Mouse (Mus musculus) thymus, adult 2 months (tissue): Measurements from ENCODE around the gene Sdhb. TPM values are rescaled to one million over a fixed set of nuclear protein-coding genes. Genes with fewer than 3 reads are reported as not detected.

Experiments used
- DNase-seq: peaks from one replicate; pipeline ENCODE4 v3.0.0; 2021
- H3K27ac ChIP-seq: fragments of 200-500 bp; 2 replicates; pipeline ENCODE4 v1.5.1; 2012; ENCODE audit warnings: low read length, control low read depth; ENCODE audit not compliant: control insufficient read depth, insufficient read depth
- H3K27me3 ChIP-seq: fragments of 200-500 bp; 2 replicates; pipeline ENCODE4 v1.6.1; 2012; ENCODE audit warnings: mild to moderate bottlenecking, low read length, moderate library complexity, mixed read lengths; ENCODE audit not compliant: control insufficient read depth, insufficient read depth
- H3K36me3 ChIP-seq: fragments of 200-500 bp; 2 replicates; pipeline ENCODE4 v1.6.1; 2012; ENCODE audit warnings: mild to moderate bottlenecking, low read length, moderate library complexity; ENCODE audit not compliant: control insufficient read depth, insufficient read depth
- H3K4me1 ChIP-seq: fragments of 200-500 bp; replicated peaks from 2 replicates; pipeline ENCODE4 v1.6.1; 2012; ENCODE audit warnings: low read length; ENCODE audit not compliant: control insufficient read depth, insufficient read depth
- H3K4me3 ChIP-seq: fragments of 200-500 bp; 2 replicates; pipeline ENCODE4 v1.5.1; 2012; ENCODE audit warnings: mild to moderate bottlenecking, low read length, control low read depth, moderate library complexity; ENCODE audit not compliant: control insufficient read depth, insufficient read depth
- CTCF ChIP-seq: fragments of 200-500 bp; IDR thresholded peaks from 2 replicates; pipeline ENCODE4 v1.5.1; 2012; ENCODE audit warnings: mild to moderate bottlenecking, control low read depth, low read length, moderate library complexity, borderline replicate concordance; ENCODE audit not compliant: control insufficient read depth, poor library complexity, insufficient read depth; ENCODE audit errors: extremely low read depth
- POLR2A ChIP-seq: fragments of 200-500 bp; IDR thresholded peaks from 2 replicates; pipeline ENCODE4 v1.6.1; 2012; ENCODE audit warnings: mild to moderate bottlenecking, low read length, control low read depth, moderate library complexity; ENCODE audit not compliant: control insufficient read depth, poor library complexity, insufficient read depth; ENCODE audit errors: extremely low read depth
- WGBS: fragments of 180-500 bp; shearing (Covaris S2); methylation state at CpG from one replicate; pipeline ENCODE4 v1.1.7; 2018; 5-methylcytosine and 5-hydroxymethylcytosine counted together
- polyA plus RNA-seq: library from polyadenylated mRNA; depleted of rRNA; stranded (reverse); fragments of >200 nt; gene quantifications from 2 replicates; pipeline ENCODE4 v1.2.3, GENCODE M21; 2012

Sdhb gene
- polyA plus RNA-seq, 1 experiment, result 239 TPM

- Histone ChIP-seq H3K4me3 (no peak overlapping the region), H3K36me3 (no peaks in the 10 kb centered on the region), H3K4me1 (no peaks in the 10 kb centered on the region; the same call in 1 of the 2 replicates), H3K27me3 (no peaks in the 10 kb centered on the region), H3K27ac (no peak overlapping the region)
- DNase-seq, result no peak
- no peak for TF ChIP-seq CTCF
- no peak for TF ChIP-seq POLR2A
- 98% methylated on average over 5 of the region's 5 CpGs for WGBS
Observed at GRCm38 (mm10) chr4:140916296-140916695, 44.7 kb upstream of the Sdhb start.

DNA sequence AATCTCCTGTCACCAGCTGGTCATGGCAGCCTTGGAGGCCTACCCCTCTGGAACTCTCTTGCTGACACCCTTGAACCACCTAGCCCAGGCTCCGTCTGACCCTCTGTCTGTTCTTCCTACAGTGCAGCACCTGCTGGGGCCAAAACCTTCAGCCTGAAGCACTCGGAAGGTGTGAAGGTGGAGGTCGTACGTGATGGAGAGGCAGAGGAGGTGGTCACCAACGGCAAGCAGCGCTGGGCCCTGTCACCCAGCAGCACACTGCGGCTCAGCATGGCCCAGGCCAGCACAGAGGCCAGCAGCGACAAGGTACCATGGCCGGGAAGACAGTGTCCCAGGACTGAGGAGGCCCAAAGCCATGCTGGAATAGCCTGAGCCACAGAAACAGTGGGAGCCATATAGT, 43.6 kb upstream of the Sdhb start:
- 98% methylated on average over 9 of the region's 9 CpGs for WGBS
- Histone ChIP-seq H3K4me1 (no peaks in the 10 kb centered on the region; the same call in 1 of the 2 replicates), H3K27ac (no peak overlapping the region), H3K36me3 (no peaks in the 10 kb centered on the region), H3K27me3 (no peaks in the 10 kb centered on the region), H3K4me3 (no peak overlapping the region)
- DNase-seq, result no peak
- TF ChIP-seq POLR2A, result no peak
- no peak for TF ChIP-seq CTCF

DNA sequence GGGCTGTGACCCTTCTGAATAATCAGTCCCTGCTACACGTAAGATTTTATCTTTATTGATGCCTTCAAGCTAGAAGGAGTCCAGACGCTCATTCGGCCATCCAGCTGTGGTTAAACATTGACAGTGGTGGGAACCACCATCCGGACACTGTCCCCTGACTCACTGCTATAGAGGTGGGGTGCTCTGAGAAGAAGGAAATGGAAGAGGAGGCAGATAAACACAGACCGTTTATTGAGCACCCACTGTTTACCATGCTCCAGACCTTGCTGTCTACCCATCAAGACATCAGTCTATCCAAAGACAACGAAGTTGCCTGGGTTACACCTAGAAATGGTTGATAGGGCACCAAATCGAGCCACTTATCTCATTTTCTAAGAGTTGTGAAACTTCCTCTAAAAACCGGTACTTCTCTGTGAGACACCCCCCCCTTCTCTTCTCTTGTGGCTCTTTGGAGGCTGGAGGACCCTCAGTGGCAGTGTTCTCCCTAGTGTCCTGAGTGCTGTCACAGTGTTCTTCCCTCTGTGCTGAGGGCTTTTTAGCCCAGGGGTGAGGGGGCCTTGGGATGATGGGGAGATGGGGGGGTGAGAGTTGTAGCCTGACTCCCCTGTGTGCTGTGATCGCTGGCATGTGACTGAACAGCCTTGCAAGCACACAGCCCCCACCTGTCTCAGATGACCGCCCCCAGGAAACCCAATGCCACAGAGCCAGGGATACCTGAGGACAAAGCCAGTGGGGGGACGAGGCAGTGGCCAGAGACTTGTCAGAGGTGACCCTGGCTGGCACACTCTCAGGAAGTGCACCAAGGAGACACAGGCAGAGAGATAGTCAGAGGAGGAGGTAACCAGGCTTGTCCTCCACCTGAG, 40.8 kb upstream of the Sdhb start:
- Histone ChIP-seq H3K4me1 (no peaks in the 10 kb centered on the region; the same call in 1 of the 2 replicates), H3K4me3 (no peak overlapping the region), H3K27ac (no peak overlapping the region), H3K27me3 (no peaks in the 10 kb centered on the region), H3K36me3 (no peaks in the 10 kb centered on the region)
- 49% methylated on average over 11 of the region's 11 CpGs for WGBS
- DNase-seq, result no peak
- no peak for TF ChIP-seq CTCF

DNA sequence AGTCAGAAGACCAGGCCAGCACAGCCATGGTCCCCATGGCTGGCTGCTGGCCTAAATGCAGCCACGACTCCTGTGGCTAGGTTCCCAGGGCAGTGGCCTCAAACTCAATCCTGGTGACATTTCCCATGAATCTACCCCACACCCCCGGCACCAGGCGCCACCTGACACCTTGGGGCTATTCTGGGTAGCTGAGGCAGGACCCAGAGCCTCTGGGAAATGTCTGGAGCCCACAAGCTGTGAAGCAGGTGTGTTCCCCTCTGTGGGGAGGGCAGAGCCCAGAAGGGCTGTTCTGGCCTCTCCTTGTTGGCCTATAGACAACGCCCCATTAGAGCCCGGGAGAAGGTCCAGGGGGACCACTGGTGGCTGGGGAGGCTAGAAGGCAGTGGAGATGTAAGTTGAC, 38.5 kb upstream of the Sdhb start:
- no peaks in the 10 kb centered on the region for H3K36me3 ChIP-seq

DNA sequence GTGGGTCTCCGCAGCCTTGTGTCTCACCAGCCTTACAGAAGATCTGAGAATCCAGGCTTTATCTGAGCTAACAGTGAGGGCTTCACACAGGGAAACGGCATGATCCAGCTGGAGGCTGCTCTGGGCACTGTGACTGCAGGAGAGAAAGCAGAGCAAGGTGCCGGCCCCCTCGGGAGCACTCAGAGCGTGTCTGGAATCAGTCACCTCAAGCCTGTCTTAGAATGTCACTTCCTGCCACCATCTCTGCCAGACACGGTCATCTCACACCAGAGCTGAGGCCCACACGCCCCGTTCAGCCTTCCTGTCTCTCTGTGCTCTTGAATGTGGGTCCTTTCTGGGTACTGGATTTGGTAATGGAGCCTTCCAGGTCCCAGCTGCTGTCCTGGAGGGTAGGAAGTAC, 35.4 kb upstream of the Sdhb start:
- no peak overlapping the region for H3K4me3 ChIP-seq
- H3K27ac ChIP-seq, result no peak overlapping the region
- 62% methylated on average over 8 of the region's 8 CpGs for WGBS
- H3K4me1 ChIP-seq, result peaks cover 15% of the 10 kb centered on the region
- no peaks in the 10 kb centered on the region for H3K36me3 ChIP-seq
- TF ChIP-seq POLR2A (no peak), CTCF (no peak)
- no peaks in the 10 kb centered on the region for H3K27me3 ChIP-seq
- DNase-seq, result no peak

More for the DNA sequence above, 38.5 kb upstream of the Sdhb start:
- Histone ChIP-seq H3K4me3 (no peak overlapping the region), H3K27me3 (no peaks in the 10 kb centered on the region), H3K27ac (no peak overlapping the region), H3K4me1 (peaks cover 7% of the 10 kb centered on the region)
- DNase-seq, result no peak
- TF ChIP-seq CTCF, result no peak
- TF ChIP-seq POLR2A, result no peak
- 85% methylated on average over 5 of the region's 5 CpGs for WGBS

DNA sequence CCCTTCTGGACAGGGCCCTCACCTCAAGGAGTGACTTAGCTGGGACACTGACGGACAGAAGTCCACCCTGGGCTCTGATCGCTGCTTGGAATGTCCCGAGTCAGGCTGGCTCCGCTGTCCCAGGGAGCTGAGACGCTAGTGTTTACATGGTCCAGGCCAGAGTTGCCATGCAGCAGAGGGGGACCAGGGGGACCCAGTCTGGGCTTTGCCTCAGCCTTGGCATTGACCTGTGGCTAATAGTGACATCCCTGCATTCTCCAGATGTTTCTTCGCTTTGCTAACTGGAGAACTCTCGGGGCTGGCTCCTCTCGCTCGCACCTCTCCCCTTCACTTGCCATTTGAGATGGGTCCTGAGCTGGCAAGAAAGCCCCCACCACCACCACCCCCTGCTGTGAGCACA, 32.7 kb upstream of the Sdhb start:
- H3K4me1 ChIP-seq, result peaks cover 23% of the 10 kb centered on the region
- H3K4me3 ChIP-seq, result no peak overlapping the region
- no peaks in the 10 kb centered on the region for H3K36me3 ChIP-seq
- H3K27me3 ChIP-seq, result no peaks in the 10 kb centered on the region
- DNase-seq, result no peak
- TF ChIP-seq CTCF, result no peak
- no peak for TF ChIP-seq POLR2A
- no peak overlapping the region for H3K27ac ChIP-seq
- 95% methylated on average over 9 of the region's 9 CpGs for WGBS

DNA sequence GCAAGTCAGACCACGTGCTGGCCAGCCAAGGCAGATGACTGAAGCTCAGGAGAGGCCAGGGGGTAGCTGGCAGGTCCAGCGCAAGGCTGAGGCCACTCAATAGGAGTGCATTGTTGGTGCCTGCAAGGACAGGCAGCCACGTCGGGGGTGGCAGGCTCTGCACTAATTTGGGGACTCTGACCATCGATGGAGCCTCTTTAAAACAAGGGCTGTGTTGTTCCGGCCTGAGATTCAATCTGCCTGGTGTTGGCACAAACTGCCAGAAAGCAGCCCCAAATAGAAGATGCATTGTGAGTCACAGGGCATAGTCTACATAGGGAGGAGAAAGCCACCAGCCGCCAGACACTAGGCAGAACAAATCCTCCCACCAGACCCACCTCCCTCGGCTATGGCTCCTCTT, 31.3 kb upstream of the Sdhb start:
- no peak for TF ChIP-seq CTCF
- TF ChIP-seq POLR2A, result no peak
- DNase-seq, result no peak
- H3K27me3 ChIP-seq, result no peaks in the 10 kb centered on the region
- WGBS, result 93% methylated on average over 8 of the region's 8 CpGs
- H3K4me1 ChIP-seq, result peaks cover 23% of the 10 kb centered on the region
- H3K4me3 ChIP-seq, result no peak overlapping the region
- no peaks in the 10 kb centered on the region for H3K36me3 ChIP-seq
- no peak overlapping the region for H3K27ac ChIP-seq
